Mouse (Mus musculus) lung, adult 2 months (tissue): ENCODE measurements around the gene Wdr66. TPM values are rescaled to one million over a fixed set of nuclear protein-coding genes. Genes with fewer than 3 reads are reported as not detected.
A peak's percentile ranks its signal among the peaks of the same experiment; 100 is the strongest.

ENCODE experiments used
- DNase-seq: peaks from one replicate; pipeline ENCODE4 v3.0.0; 2022
- H3K4me1 ChIP-seq: fragments of 200-500 bp; 2 replicates; pipeline ENCODE4 v1.6.1; 2011; ENCODE audit warnings: low read length; ENCODE audit not compliant: control insufficient read depth, insufficient read depth
- H3K4me3 ChIP-seq: fragments of 200-500 bp; replicated peaks from 2 replicates; pipeline ENCODE3; 2011; ENCODE audit warnings: low read depth, mild to moderate bottlenecking, control low read depth, low read length; ENCODE audit errors: extremely low read depth
- CTCF ChIP-seq: fragments of 200-500 bp; IDR thresholded peaks from 2 replicates; pipeline ENCODE4 v1.5.1; 2011; ENCODE audit warnings: mild to moderate bottlenecking, low read length, control low read depth; ENCODE audit not compliant: insufficient read depth
- POLR2A ChIP-seq: fragments of 200-500 bp; IDR thresholded peaks from 2 replicates; pipeline ENCODE4 v1.6.1; 2011; ENCODE audit warnings: low read depth, mild to moderate bottlenecking, control low read depth, low read length, borderline replicate concordance; ENCODE audit errors: extremely low read depth
- WGBS: fragments of 180-500 bp; shearing (Covaris S2); methylation state at CpG from one replicate; pipeline ENCODE4 v1.1.7; 2018; 5-methylcytosine and 5-hydroxymethylcytosine counted together
- polyA plus RNA-seq: library from polyadenylated mRNA; depleted of rRNA; stranded (reverse); fragments of >200 nt; gene quantifications from 2 replicates; pipeline ENCODE4 v1.2.3, GENCODE M21; 2012

Gene Wdr66
- polyA plus RNA-seq, 1 experiment, result 9.1 TPM

GRCm38 (mm10) chr5:123327686-123328085, 75.8 kb downstream of the Wdr66 start:
- no peak for DNase-seq
- WGBS, result 75% methylated on average over 8 of the region's 8 CpGs
- no peak for TF ChIP-seq POLR2A
- TF ChIP-seq CTCF, result no peak
- H3K4me1 ChIP-seq, result no peaks in the 10 kb centered on the region
- no peak overlapping the region for H3K4me3 ChIP-seq

- TF ChIP-seq POLR2A (no peak), CTCF (no peak)
- no peak overlapping the region for H3K4me3 ChIP-seq
- H3K4me1 ChIP-seq, result no peaks in the 10 kb centered on the region
- 78% methylated on average over 6 of the region's 6 CpGs for WGBS
- DNase-seq, result no peak
Observed at GRCm38 (mm10) chr5:123333566-123333965, 81.7 kb downstream of the Wdr66 start.

GRCm38 (mm10) chr5:123336205-123336961, 84.5 kb downstream of the Wdr66 start:
- Histone ChIP-seq H3K4me3 (no peak overlapping the region), H3K4me1 (no peaks in the 10 kb centered on the region)
- WGBS, result 69% methylated on average over 4 of the region's 4 CpGs
- no peak for DNase-seq
- no peak for TF ChIP-seq POLR2A
- TF ChIP-seq CTCF, result no peak

GRCm38 (mm10) chr5:123338463-123338862, 86.6 kb downstream of the Wdr66 start:
- no peak for DNase-seq
- WGBS, result 63% methylated on average over 3 of the region's 3 CpGs
- Histone ChIP-seq H3K4me1 (0 out of 2 replicates have a peak, but pooled peaks cover under 1% of the 10 kb centered on the region), H3K4me3 (no peak overlapping the region)
- no peak for TF ChIP-seq POLR2A
- TF ChIP-seq CTCF, result no peak

GRCm38 (mm10) chr5:123343707-123344627, 92.1 kb downstream of the Wdr66 start, which contains the start of gene Bcl7a:
Gene Bcl7a, plus strand, starts transcription at chr5:123343834.
- 2% methylated on average over 69 of the region's 69 CpGs for WGBS

GRCm38 (mm10) chr5:123344628-123344962, 92.7 kb downstream of the Wdr66 start:
- no peak for TF ChIP-seq POLR2A
- no peak for TF ChIP-seq CTCF
- under 1% methylated on average over 51 of the region's 51 CpGs for WGBS
- Histone ChIP-seq H3K4me1 (0 out of 2 replicates have a peak, but pooled peaks cover 2% of the 10 kb centered on the region), H3K4me3 (peak overlapping the region; percentile 88)
- no peak for DNase-seq

More at GRCm38 (mm10) chr5:123343707-123344627, 92.1 kb downstream of the Wdr66 start, which contains the start of gene Bcl7a:
- peak within 1 kb of the TSS; percentile 88 for H3K4me3 ChIP-seq
- 0 out of 2 replicates have a peak, but pooled peaks cover 2% of the 10 kb centered on the region for H3K4me1 ChIP-seq
- TF ChIP-seq CTCF (no peak), POLR2A (peak; percentile 68; the same call in 1 of the 2 replicates)
- peak; percentile 89 for DNase-seq

GRCm38 (mm10) chr5:123344963-123345852, 93.3 kb downstream of the Wdr66 start:
- under 1% methylated on average over 84 of the region's 87 CpGs for WGBS
- TF ChIP-seq CTCF (no peak), POLR2A (peak; percentile 36; the same call in 1 of the 2 replicates)
- peak; percentile 62 for DNase-seq

GRCm38 (mm10) chr5:123345853-123346654, 94.2 kb downstream of the Wdr66 start:
- 0 out of 2 replicates have a peak, but pooled peaks cover 2% of the 10 kb centered on the region for H3K4me1 ChIP-seq
- 8% methylated on average over 22 of the region's 22 CpGs for WGBS
- peak; percentile 63 for DNase-seq
- peak; percentile 36; the same call in 1 of the 2 replicates for TF ChIP-seq POLR2A
- TF ChIP-seq CTCF, result no peak
- H3K4me3 ChIP-seq, result peak overlapping the region; percentile 88

More at GRCm38 (mm10) chr5:123344963-123345852, 93.3 kb downstream of the Wdr66 start:
- peak overlapping the region; percentile 88 for H3K4me3 ChIP-seq
- H3K4me1 ChIP-seq, result 0 out of 2 replicates have a peak, but pooled peaks cover 2% of the 10 kb centered on the region
